ENCODE assay signal across 26 mouse cellular contexts in the genomic region with DNA sequence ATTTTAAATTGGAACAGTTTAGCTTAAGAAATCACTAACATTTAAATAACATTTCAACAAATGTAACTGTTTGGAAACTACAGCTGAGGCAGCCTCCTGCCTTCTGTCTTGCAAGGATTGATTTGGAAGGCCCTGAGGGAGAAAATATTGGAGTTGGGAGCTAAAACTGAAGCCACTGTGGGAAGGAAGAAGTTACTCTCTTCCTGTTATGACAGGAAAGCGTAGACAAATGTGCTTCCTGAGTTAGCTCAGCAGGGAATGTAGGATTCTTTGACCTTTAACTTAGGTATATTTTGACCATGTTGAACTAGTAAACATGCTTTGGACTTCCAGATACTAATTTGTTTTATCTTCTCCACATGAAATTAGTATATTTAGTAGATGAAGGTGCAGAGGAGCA.
A peak's percentile ranks its signal among the peaks of the same experiment; 100 is the strongest.
DNase-seq lines count a peak whose midpoint lies in the region; ATAC-seq and TF ChIP-seq lines count a peak whose summit lies in the region.
"Had no signal": no experiment of that assay in that cellular context is flagged by ENCODE, and none has a peak within 500 bp of the region (broad histone marks: within the 10 kb centered on the region; RNA-seq: fewer than 3 reads in every experiment).

No protein-coding gene starts in this region.

- no peak overlapping the region for H3K9ac ChIP-seq in heart, postnatal 0 days (replicated peaks; ENCODE audit: low read depth, low read length)
- no peak overlapping the region for H3K9ac ChIP-seq in midbrain, embryonic 11.5 days (ENCODE audit: low read length)
- H3K9ac ChIP-seq in midbrain, postnatal 0 days (replicated peaks; ENCODE audit: low read length, poor library complexity, severe bottlenecking), result no peak overlapping the region
- H3K9ac ChIP-seq: embryonic facial prominence, embryonic 13.5 days; midbrain, embryonic 13.5 days had no signal

- 76% methylated on average over 1 of the region's 1 CpGs for WGBS in heart, postnatal 0 days
- 90% methylated on average over 1 of the region's 1 CpGs for WGBS in midbrain, embryonic 11.5 days
- 94% methylated on average over 1 of the region's 1 CpGs for WGBS in midbrain, postnatal 0 days

- TF ChIP-seq CTCF in heart, postnatal 0 days (IDR thresholded peaks at IDR 0.05; ENCODE audit: low read depth), result no peak
- no peak for TF ChIP-seq CTCF in left cerebral cortex, adult 2 months (IDR thresholded peaks at IDR 0.05)
- no peak for TF ChIP-seq CTCF in midbrain, postnatal 0 days (IDR thresholded peaks at IDR 0.05)

- H3K4me3 ChIP-seq in heart, postnatal 0 days (ENCODE audit: low read depth, low read length), result no peak overlapping the region
- H3K4me3 ChIP-seq in left cerebral cortex, adult 2 months, result no peak overlapping the region
- H3K4me3 ChIP-seq in midbrain, embryonic 11.5 days (ENCODE audit: low read depth, low read length), result no peak overlapping the region
- no peak overlapping the region for H3K4me3 ChIP-seq in midbrain, postnatal 0 days (ENCODE audit: low read depth, low read length)
- H3K4me3 ChIP-seq: embryonic facial prominence, embryonic 13.5 days; forebrain, embryonic 10.5 days; megakaryocyte, embryonic 14.5 days; midbrain, embryonic 13.5 days had no signal

- no peak for ATAC-seq in heart, postnatal 0 days (ENCODE audit: insufficient read depth, low read depth)
- no peak for ATAC-seq in midbrain, embryonic 11.5 days (ENCODE audit: low FRiP score)
- ATAC-seq in midbrain, postnatal 0 days (ENCODE audit: low FRiP score), result no peak
- ATAC-seq: activated CD4-positive, CD25-positive, alpha-beta regulatory T cell, adult 4 months; forebrain, embryonic 16.5 days; hindbrain, embryonic 16.5 days; midbrain, embryonic 13.5 days had no signal

- no peaks in the 10 kb centered on the region for H3K36me3 ChIP-seq in heart, postnatal 0 days (replicated peaks; ENCODE audit: control insufficient read depth, insufficient read depth, low read length)
- H3K36me3 ChIP-seq in midbrain, embryonic 11.5 days (ENCODE audit: control insufficient read depth, insufficient read depth, low read length), result no peaks in the 10 kb centered on the region
- H3K36me3 ChIP-seq in midbrain, postnatal 0 days (ENCODE audit: insufficient read depth, low read length), result no peaks in the 10 kb centered on the region
- H3K36me3 ChIP-seq: embryonic facial prominence, embryonic 13.5 days; forebrain, embryonic 10.5 days; midbrain, embryonic 13.5 days had no signal

- intact Hi-C loops in heart, postnatal 14 days (cut with DNase I), result no loop called here
- intact Hi-C loops in left cerebral cortex, adult 2 months (cut with DNase I), result no loop called here
- intact Hi-C loops in left cerebral cortex, postnatal 4 days (cut with DNase I), result no loop called here

- H3K4me2 ChIP-seq in heart, postnatal 0 days (ENCODE audit: low read depth, low read length), result no peak overlapping the region
- no peak overlapping the region for H3K4me2 ChIP-seq in midbrain, embryonic 11.5 days
- no peak overlapping the region for H3K4me2 ChIP-seq in midbrain, postnatal 0 days (ENCODE audit: low read depth, low read length, poor library complexity, severe bottlenecking)
- H3K4me2 ChIP-seq: embryonic facial prominence, embryonic 13.5 days; heart, embryonic 11.5 days; midbrain, embryonic 13.5 days had no signal

- 0 out of 2 replicates have a peak, but pooled peaks have one; percentile 49 for TF ChIP-seq EP300 in heart, postnatal 0 days (IDR thresholded peaks at IDR 0.05; ENCODE audit: low read depth)

- no peaks in the 10 kb centered on the region for H3K27me3 ChIP-seq in heart, postnatal 0 days (ENCODE audit: control insufficient read depth, insufficient read depth, low read length)
- no peaks in the 10 kb centered on the region for H3K27me3 ChIP-seq in midbrain, embryonic 11.5 days (ENCODE audit: control insufficient read depth, insufficient read depth, low read length)
- no peaks in the 10 kb centered on the region for H3K27me3 ChIP-seq in midbrain, postnatal 0 days (ENCODE audit: insufficient read depth, low read length)
- H3K27me3 ChIP-seq: CH12.LX; embryonic facial prominence, embryonic 13.5 days; megakaryocyte, embryonic 14.5 days had no signal

- no peaks in the 10 kb centered on the region for H3K9me3 ChIP-seq in heart, postnatal 0 days (replicated peaks; ENCODE audit: control insufficient read depth, low read length)
- H3K9me3 ChIP-seq in midbrain, embryonic 11.5 days (ENCODE audit: control insufficient read depth, low read length), result no peaks in the 10 kb centered on the region
- H3K9me3 ChIP-seq in midbrain, postnatal 0 days (ENCODE audit: low read length), result no peaks in the 10 kb centered on the region
- H3K9me3 ChIP-seq: embryonic facial prominence, embryonic 13.5 days; forebrain, embryonic 10.5 days; megakaryocyte, embryonic 14.5 days; midbrain, embryonic 13.5 days had no signal

- H3K27ac ChIP-seq in heart, postnatal 0 days (ENCODE audit: low read depth), result peak overlapping the region; percentile 43
- H3K27ac ChIP-seq in left cerebral cortex, adult 2 months, result peak overlapping the region; percentile 24; the same call in 1 of the 2 replicates
- no peak overlapping the region for H3K27ac ChIP-seq in midbrain, embryonic 11.5 days (ENCODE audit: low read depth, low read length)
- H3K27ac ChIP-seq in midbrain, postnatal 0 days (ENCODE audit: low read depth, low read length), result no peak overlapping the region
- H3K27ac ChIP-seq: embryonic facial prominence, embryonic 13.5 days; forebrain, embryonic 10.5 days; midbrain, embryonic 13.5 days had no signal

- DNase-seq in heart, postnatal 0 days (ENCODE audit: low spot score), result no peak
- no peak for DNase-seq in heart, postnatal 14 days
- DNase-seq in left cerebral cortex, adult 2 months (ENCODE audit: extremely low spot score in 1 of 2, low spot score in 2 of 2), result no peak
- DNase-seq in left cerebral cortex, postnatal 4 days, result no peak
- peak; percentile 21 for DNase-seq in midbrain, embryonic 11.5 days (ENCODE audit: low spot score, missing footprints)
- DNase-seq in midbrain, postnatal 0 days (ENCODE audit: low spot score), result no peak
- DNase-seq in frontal cortex, postnatal 10 days (ENCODE audit: low spot score in 2 of 2), result no peak
- DNase-seq: adrenal gland, adult 2 months; adrenal gland, postnatal 36 days; cerebellum, adult 8-10 months; cerebellum, postnatal 25 days; gastrocnemius, postnatal 10 days; kidney, postnatal 36 days; layer of hippocampus, postnatal 36 days; liver; lung, adult 18-20 months; thymus, postnatal 4 days had no signal

- peaks cover 9% of the 10 kb centered on the region; the same call in 1 of the 2 replicates for H3K4me1 ChIP-seq in heart, postnatal 0 days (ENCODE audit: control insufficient read depth, insufficient read depth)
- H3K4me1 ChIP-seq in midbrain, embryonic 11.5 days (ENCODE audit: control insufficient read depth, insufficient read depth, low read length), result no peaks in the 10 kb centered on the region
- no peaks in the 10 kb centered on the region for H3K4me1 ChIP-seq in midbrain, postnatal 0 days (ENCODE audit: insufficient read depth, low read length)
- H3K4me1 ChIP-seq: embryonic facial prominence, embryonic 13.5 days; midbrain, embryonic 13.5 days had no signal

Comparison
In these comparisons a context has a peak if more than half of its experiments do, and no peak if none do; other contexts are left out.
1. H3K27ac ChIP-seq: peak in heart, postnatal 0 days (single experiment) and left cerebral cortex, adult 2 months (single experiment); none in midbrain, embryonic 11.5 days (single experiment) and midbrain, postnatal 0 days (single experiment).